Mouse (Mus musculus): ENCODE measurements around the gene Wwc2. TPM values are rescaled to one million over a fixed set of nuclear protein-coding genes. Genes with fewer than 3 reads are reported as not detected.

Wwc2 gene
- polyA plus RNA-seq, 1 experiment = 0.04 TPM

DNA sequence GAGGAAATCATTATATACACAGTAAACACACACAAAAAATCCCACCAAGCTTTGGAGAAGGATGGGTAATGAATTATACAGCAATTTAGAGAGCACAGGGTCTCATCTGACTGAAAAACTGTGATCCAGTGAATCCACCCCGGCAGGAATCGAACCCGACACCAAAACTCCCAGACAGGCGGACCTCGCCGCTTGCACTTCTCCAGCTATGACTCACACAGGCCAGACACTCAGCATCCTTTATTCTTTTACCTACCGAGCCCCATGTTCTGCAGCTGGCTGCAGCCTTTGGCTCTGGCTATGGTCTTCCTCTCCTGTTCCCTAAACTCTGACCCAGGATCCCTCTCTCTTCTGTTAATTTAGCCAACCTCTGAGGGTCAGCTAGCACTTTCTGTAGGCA, 85.5 kb downstream of the Wwc2 start:
- 0 out of 2 replicates have a peak, but pooled peaks cover 3% of the 10 kb centered on the region for H3K9me3 ChIP-seq (ENCODE audit: control insufficient read depth, low read length)
- H3K27me3 ChIP-seq (ENCODE audit: control insufficient read depth) = no peaks in the 10 kb centered on the region
- no peaks in the 10 kb centered on the region for H3K36me3 ChIP-seq (ENCODE audit: control insufficient read depth)
- H3K4me1 ChIP-seq (ENCODE audit: control insufficient read depth) = no peaks in the 10 kb centered on the region
- TF ChIP-seq GATA1 (IDR thresholded peaks at IDR 0.05; ENCODE audit: low read length) = no peak
- TF ChIP-seq TAL1 (IDR thresholded peaks at IDR 0.05; ENCODE audit: low read length) = no peak
- H3K4me3 ChIP-seq (replicated peaks) = no peak overlapping the region

DNA sequence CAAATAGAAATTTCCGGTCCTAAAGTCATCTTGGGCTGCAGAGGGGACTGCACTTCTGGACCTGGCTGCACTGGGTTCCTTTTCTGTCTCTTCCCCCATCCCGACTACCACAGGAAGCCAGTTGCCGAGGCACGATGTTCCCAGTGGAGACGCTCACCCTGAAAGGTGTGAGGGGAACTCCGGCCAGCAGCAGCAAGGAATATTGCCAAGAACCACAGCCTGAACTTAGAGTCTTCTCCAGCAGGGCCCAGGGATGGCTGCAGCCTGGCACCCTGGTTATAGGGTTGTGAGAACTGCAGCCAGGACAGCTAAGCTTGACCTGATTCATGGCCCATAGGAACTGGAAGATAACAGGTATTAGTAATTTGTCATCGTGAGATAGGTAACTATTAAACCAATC, 86.7 kb downstream of the Wwc2 start:
- no peak overlapping the region for H3K4me3 ChIP-seq (replicated peaks)
- no peaks in the 10 kb centered on the region for H3K27me3 ChIP-seq (ENCODE audit: control insufficient read depth)
- no peaks in the 10 kb centered on the region for H3K36me3 ChIP-seq (ENCODE audit: control insufficient read depth)
- no peak for TF ChIP-seq TAL1 (IDR thresholded peaks at IDR 0.05; ENCODE audit: low read length)
- no peak for TF ChIP-seq GATA1 (IDR thresholded peaks at IDR 0.05; ENCODE audit: low read length)
- no peaks in the 10 kb centered on the region for H3K4me1 ChIP-seq (ENCODE audit: control insufficient read depth)
- no peaks in the 10 kb centered on the region for H3K9me3 ChIP-seq (ENCODE audit: control insufficient read depth, low read length)

GRCm38 (mm10) chr8:47902704-47903103, 88.0 kb downstream of the Wwc2 start:
- H3K36me3 ChIP-seq (ENCODE audit: control insufficient read depth) = no peaks in the 10 kb centered on the region

GRCm38 (mm10) chr8:47900361-47900760, 90.4 kb downstream of the Wwc2 start:
- Histone ChIP-seq H3K4me1 (ENCODE audit: control insufficient read depth) (no peaks in the 10 kb centered on the region), H3K27me3 (ENCODE audit: control insufficient read depth) (no peaks in the 10 kb centered on the region), H3K4me3 (replicated peaks) (no peak overlapping the region), H3K36me3 (ENCODE audit: control insufficient read depth) (no peaks in the 10 kb centered on the region), H3K9me3 (ENCODE audit: control insufficient read depth, low read length) (no peaks in the 10 kb centered on the region)
- TF ChIP-seq TAL1 (IDR thresholded peaks at IDR 0.05; ENCODE audit: low read length) (no peak), GATA1 (IDR thresholded peaks at IDR 0.05; ENCODE audit: low read length) (no peak)

More at GRCm38 (mm10) chr8:47902704-47903103, 88.0 kb downstream of the Wwc2 start:
- no peaks in the 10 kb centered on the region for H3K4me1 ChIP-seq (ENCODE audit: control insufficient read depth)
- H3K4me3 ChIP-seq (replicated peaks) = no peak overlapping the region
- TF ChIP-seq GATA1 (IDR thresholded peaks at IDR 0.05; ENCODE audit: low read length) (no peak), TAL1 (IDR thresholded peaks at IDR 0.05; ENCODE audit: low read length) (no peak)
- H3K27me3 ChIP-seq (ENCODE audit: control insufficient read depth) = no peaks in the 10 kb centered on the region
- H3K9me3 ChIP-seq (ENCODE audit: control insufficient read depth, low read length) = no peaks in the 10 kb centered on the region

DNA sequence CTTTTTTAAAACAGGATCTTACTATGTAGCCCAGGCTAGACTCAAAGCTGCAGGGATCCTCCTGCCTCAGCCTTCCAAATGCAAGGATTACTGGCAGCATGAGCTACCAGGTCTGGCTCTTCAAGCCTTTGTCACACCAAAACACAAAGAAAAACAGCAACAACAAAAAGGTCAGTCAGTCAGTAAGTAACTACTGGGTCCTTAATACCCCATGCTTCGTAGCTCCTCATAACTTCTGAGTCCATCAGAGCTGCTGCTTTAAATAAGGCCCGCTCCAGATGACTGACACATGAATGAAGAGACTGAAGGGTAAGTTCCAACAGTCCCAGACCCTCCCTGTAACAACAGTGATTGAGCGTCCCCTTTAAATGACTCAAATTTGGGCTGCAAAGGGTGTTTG, 90.8 kb downstream of the Wwc2 start:
- TF ChIP-seq GATA1 (IDR thresholded peaks at IDR 0.05; ENCODE audit: low read length) = no peak
- no peak for TF ChIP-seq TAL1 (IDR thresholded peaks at IDR 0.05; ENCODE audit: low read length)
- Histone ChIP-seq H3K4me1 (ENCODE audit: control insufficient read depth) (no peaks in the 10 kb centered on the region), H3K27me3 (ENCODE audit: control insufficient read depth) (no peaks in the 10 kb centered on the region), H3K4me3 (replicated peaks) (no peak overlapping the region), H3K36me3 (ENCODE audit: control insufficient read depth) (no peaks in the 10 kb centered on the region), H3K9me3 (ENCODE audit: control insufficient read depth, low read length) (no peaks in the 10 kb centered on the region)

DNA sequence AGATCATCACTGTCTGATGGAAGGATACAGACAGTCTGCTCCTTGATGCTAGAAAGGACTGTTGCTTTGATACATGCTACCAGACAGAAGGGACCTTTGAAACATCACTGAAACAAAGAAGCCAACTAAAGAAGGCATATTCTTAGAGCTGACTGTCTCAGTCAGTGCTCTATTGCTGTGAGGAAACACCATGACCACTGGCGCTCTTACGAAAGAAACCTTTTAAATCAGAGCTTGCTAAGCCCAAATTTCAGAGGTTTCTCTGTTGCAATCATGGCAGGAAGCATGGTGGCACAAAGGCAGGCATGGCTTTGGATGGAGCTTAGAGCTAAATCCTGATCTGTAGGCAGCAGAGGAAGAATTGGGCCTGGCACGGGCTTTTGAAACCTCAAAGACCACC, 98.3 kb downstream of the Wwc2 start:
- H3K9me3 ChIP-seq (ENCODE audit: control insufficient read depth, low read length) = no peaks in the 10 kb centered on the region
- H3K4me3 ChIP-seq (replicated peaks) = no peak overlapping the region
- H3K36me3 ChIP-seq (ENCODE audit: control insufficient read depth) = no peaks in the 10 kb centered on the region
- no peak for TF ChIP-seq TAL1 (IDR thresholded peaks at IDR 0.05; ENCODE audit: low read length)
- no peak for TF ChIP-seq GATA1 (IDR thresholded peaks at IDR 0.05; ENCODE audit: low read length)
- no peaks in the 10 kb centered on the region for H3K27me3 ChIP-seq (ENCODE audit: control insufficient read depth)
- no peaks in the 10 kb centered on the region for H3K4me1 ChIP-seq (ENCODE audit: control insufficient read depth)

- H3K27me3 ChIP-seq (ENCODE audit: control insufficient read depth) = no peaks in the 10 kb centered on the region
- H3K36me3 ChIP-seq (ENCODE audit: control insufficient read depth) = no peaks in the 10 kb centered on the region
- H3K4me1 ChIP-seq (ENCODE audit: control insufficient read depth) = no peaks in the 10 kb centered on the region
- H3K4me3 ChIP-seq (replicated peaks) = no peak overlapping the region
- no peak for TF ChIP-seq TAL1 (IDR thresholded peaks at IDR 0.05; ENCODE audit: low read length)
- no peak for TF ChIP-seq GATA1 (IDR thresholded peaks at IDR 0.05; ENCODE audit: low read length)
- H3K9me3 ChIP-seq (ENCODE audit: control insufficient read depth, low read length) = no peaks in the 10 kb centered on the region
These were observed 99.1 kb downstream of the Wwc2 start for GRCm38 (mm10) chr8:47891641-47892040.

DNA sequence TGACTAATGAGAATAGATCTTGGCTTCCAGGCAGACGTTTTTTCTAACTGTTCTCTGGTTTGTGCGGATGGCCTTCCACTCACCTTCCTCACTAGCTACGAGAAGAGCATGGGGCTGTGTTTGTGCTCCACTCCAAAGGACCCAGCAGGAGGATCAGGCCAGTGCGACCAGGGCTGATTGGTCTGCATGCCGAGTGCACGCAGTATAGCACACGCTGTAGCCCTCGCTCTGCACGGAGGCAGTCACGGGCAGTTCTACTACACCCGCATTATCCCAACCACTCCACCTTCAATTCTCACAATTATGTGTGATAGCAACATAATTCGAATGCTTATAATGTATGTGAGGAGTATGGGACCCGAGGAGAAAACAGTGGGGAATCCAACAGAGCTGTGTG, 99.9 kb downstream of the Wwc2 start:
- no peaks in the 10 kb centered on the region for H3K36me3 ChIP-seq (ENCODE audit: control insufficient read depth)
- no peaks in the 10 kb centered on the region for H3K9me3 ChIP-seq (ENCODE audit: control insufficient read depth, low read length)
- no peak overlapping the region for H3K4me3 ChIP-seq (replicated peaks)
- TF ChIP-seq TAL1 (IDR thresholded peaks at IDR 0.05; ENCODE audit: low read length) = no peak
- TF ChIP-seq GATA1 (IDR thresholded peaks at IDR 0.05; ENCODE audit: low read length) = no peak
- H3K4me1 ChIP-seq (ENCODE audit: control insufficient read depth) = no peaks in the 10 kb centered on the region
- H3K27me3 ChIP-seq (ENCODE audit: control insufficient read depth) = no peaks in the 10 kb centered on the region

DNA sequence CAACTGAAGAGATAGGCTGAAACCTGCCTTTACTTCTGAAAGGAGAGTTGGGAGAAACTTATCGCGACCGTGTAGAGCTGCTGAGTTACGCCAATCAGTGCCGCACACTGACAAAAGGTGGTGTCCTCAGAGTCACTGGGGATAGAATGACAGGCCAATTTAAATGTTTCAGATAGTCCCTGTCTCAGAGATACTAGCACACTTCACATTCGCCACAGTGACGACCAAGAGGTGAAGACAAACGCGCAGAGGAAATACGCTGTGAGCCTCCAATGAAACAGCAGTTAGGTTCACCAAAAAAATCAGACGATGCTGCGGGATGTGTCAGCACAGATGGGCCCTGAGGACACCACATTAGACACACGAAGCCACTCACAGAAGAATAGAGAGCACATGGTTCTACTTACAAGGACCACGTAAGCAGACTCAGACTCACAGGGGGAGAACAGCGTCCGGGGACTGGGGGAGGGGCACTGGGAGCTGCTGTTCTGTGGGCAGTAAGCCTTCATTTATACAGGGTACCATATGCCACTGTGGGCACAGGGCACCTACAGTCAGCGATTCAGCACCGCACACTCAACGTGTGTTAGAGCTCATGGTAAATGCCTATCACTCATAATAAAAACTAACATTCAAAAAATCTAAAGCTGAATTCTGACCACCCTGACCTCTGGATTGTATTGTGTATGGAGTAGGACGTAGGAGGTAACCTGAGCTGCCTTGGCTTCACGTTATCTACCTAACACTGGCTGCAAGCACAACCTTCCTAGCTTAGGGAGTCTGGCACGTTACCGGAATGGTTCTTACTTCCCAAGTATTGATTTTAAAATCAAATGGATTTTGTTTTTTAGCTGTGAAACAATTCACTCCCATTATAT, 100.5 kb downstream of the Wwc2 start:
- H3K4me3 ChIP-seq (replicated peaks) = no peak overlapping the region
- H3K27me3 ChIP-seq (ENCODE audit: control insufficient read depth) = no peaks in the 10 kb centered on the region
- no peaks in the 10 kb centered on the region for H3K4me1 ChIP-seq (ENCODE audit: control insufficient read depth)
- no peaks in the 10 kb centered on the region for H3K36me3 ChIP-seq (ENCODE audit: control insufficient read depth)
- H3K9me3 ChIP-seq (ENCODE audit: control insufficient read depth, low read length) = no peaks in the 10 kb centered on the region
- TF ChIP-seq GATA1 (IDR thresholded peaks at IDR 0.05; ENCODE audit: low read length) = no peak
- TF ChIP-seq TAL1 (IDR thresholded peaks at IDR 0.05; ENCODE audit: low read length) = no peak

Data from erythroblast, embryonic 14.5 days (primary cell).